Mouse (Mus musculus) liver, embryonic 16.5 days (tissue): ENCODE measurements at regions not wholly inside any gene's neighbourhood (a gene's known extent, or its start where the extent isn't known, plus 50 kb on each side); places are given as distances from the start of the nearest gene placed in this dataset.
"Not testable (repeated sequence)": the region's sequence is repeated elsewhere in the genome, so short reads cannot be mapped to it uniquely, and the experiment has no call there.

Source experiments
- ATAC-seq: fragments of 200-750 bp; cut with Nextera tagmentation; 2 replicates; pipeline ENCODE4 v1.8.0; 2017; ENCODE audit warnings: low read depth, mild to moderate bottlenecking, moderate number of reproducible peaks, moderate library complexity
- H3K27ac ChIP-seq: fragments of 300-500 bp; sonication (generic); 2 replicates; pipeline ENCODE4 v1.5.1; 2014; ENCODE audit warnings: mild to moderate bottlenecking, low read length
- H3K27me3 ChIP-seq: fragments of 300-500 bp; sonication (generic); 2 replicates; pipeline ENCODE4 v1.6.1; 2014; ENCODE audit warnings: low read depth, low read length, mixed read lengths; ENCODE audit not compliant: control insufficient read depth, insufficient read depth
- H3K36me3 ChIP-seq: fragments of 300-500 bp; sonication (generic); 2 replicates; pipeline ENCODE4 v1.6.1; 2014; ENCODE audit warnings: mild to moderate bottlenecking; ENCODE audit not compliant: control insufficient read depth, insufficient read depth
- H3K4me1 ChIP-seq: fragments of 300-500 bp; sonication (generic); 2 replicates; pipeline ENCODE4 v1.6.1; 2014; ENCODE audit warnings: low read depth, low read length, mixed read lengths; ENCODE audit not compliant: control insufficient read depth
- H3K4me2 ChIP-seq: fragments of 300-500 bp; sonication (generic); 2 replicates; pipeline ENCODE4 v1.6.1; 2014; ENCODE audit warnings: low read depth, low read length, mixed read lengths
- H3K4me3 ChIP-seq: fragments of 300-500 bp; sonication (generic); 2 replicates; pipeline ENCODE4 v1.5.1; 2014; ENCODE audit warnings: low read depth, mild to moderate bottlenecking, low read length
- H3K9ac ChIP-seq: fragments of 300-500 bp; sonication (generic); 2 replicates; pipeline ENCODE4 v1.6.1; 2014; ENCODE audit warnings: low read depth, low read length
- H3K9me3 ChIP-seq: fragments of 300-500 bp; sonication (generic); replicated peaks from 2 replicates; pipeline ENCODE4 v1.6.1; 2016; ENCODE audit warnings: low read length; ENCODE audit not compliant: control insufficient read depth
- WGBS: fragments of 180-500 bp; shearing (Covaris S2); extraction: QIAGEN DNeasy Blood & Tissue Kit; methylation state at CpG from one replicate; pipeline ENCODE4 v1.1.7; 2014; ENCODE audit not compliant: insufficient replicate concordance; 5-methylcytosine and 5-hydroxymethylcytosine counted together

GRCm38 (mm10) chr8:20116785-20117184 is 213.6 kb downstream of the Gm31371 start:
- not testable (repeated sequence) for H3K36me3 ChIP-seq, H3K9ac ChIP-seq, H3K27me3 ChIP-seq, H3K4me3 ChIP-seq, H3K27ac ChIP-seq, H3K4me1 ChIP-seq, H3K9me3 ChIP-seq, H3K4me2 ChIP-seq, ATAC-seq
- 51% methylated on average over 2 of the region's 2 CpGs for WGBS

- not testable (repeated sequence) for H3K9me3 ChIP-seq, H3K27ac ChIP-seq, H3K4me2 ChIP-seq, H3K36me3 ChIP-seq, ATAC-seq, H3K9ac ChIP-seq, H3K4me1 ChIP-seq, H3K27me3 ChIP-seq, H3K4me3 ChIP-seq
- WGBS = 61% methylated on average over 4 of the region's 4 CpGs
Measured at GRCm38 (mm10) chr8:20119581-20119980, 216.4 kb downstream of the Gm31371 start.

GRCm38 (mm10) chr8:20120186-20120585 is 217.0 kb downstream of the Gm31371 start:
- H3K27ac ChIP-seq, H3K4me3 ChIP-seq, H3K4me1 ChIP-seq, H3K36me3 ChIP-seq, ATAC-seq, H3K4me2 ChIP-seq, H3K9me3 ChIP-seq, H3K9ac ChIP-seq, H3K27me3 ChIP-seq: not testable (repeated sequence)
- 72% methylated on average over 2 of the region's 2 CpGs for WGBS

- H3K27me3 ChIP-seq, H3K4me1 ChIP-seq, H3K27ac ChIP-seq, H3K4me2 ChIP-seq, H3K4me3 ChIP-seq, ATAC-seq, H3K9me3 ChIP-seq, H3K9ac ChIP-seq, H3K36me3 ChIP-seq: not testable (repeated sequence)
- WGBS = 83% methylated on average over 8 of the region's 11 CpGs
Measured at GRCm38 (mm10) chr8:20121391-20121909, 218.3 kb downstream of the Gm31371 start.

DNA sequence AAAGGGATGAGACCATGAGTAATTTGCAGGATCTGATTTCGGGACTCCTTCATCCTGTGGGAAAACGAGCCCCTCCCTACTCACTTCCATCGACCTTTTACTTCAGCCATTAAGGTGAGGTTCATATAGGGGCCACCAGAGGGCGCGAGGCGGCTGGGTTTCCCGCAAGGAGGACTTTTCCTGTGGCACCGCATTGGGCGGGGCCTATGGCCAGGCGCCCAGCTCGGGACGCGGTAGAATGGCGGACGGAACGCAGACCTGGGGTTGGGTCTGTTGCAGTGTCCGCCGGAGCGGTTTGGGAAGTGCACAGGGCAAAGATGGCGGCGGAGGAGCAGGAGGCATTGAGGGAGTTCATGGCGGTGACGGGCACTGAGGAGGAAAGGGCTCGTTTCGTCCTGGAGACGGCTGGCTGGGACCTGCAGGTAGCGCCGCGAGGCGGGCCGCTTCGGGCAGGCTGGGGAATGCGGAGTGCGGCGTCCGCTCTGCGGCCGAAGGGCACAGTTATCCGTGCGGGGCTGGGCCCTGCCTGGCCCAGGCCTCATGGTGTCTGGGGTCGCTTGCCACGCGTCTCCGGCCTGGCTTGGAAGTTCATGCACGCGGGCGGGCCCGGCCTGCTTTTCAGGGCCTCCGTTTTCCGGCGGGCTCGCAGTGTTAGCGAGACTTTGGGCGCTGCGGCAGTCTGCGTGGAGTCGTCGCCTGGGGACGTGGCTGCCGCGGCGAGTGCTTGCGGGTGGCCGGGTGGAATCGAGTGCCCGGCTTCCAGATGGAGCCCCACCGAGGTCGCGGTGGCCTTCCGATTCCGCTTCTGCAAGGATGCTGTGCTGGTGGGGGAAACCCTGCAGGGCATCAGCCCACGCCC is 219.1 kb downstream of the Gm31371 start:
- peak overlapping the region; percentile 73 for H3K9ac ChIP-seq
- H3K36me3 ChIP-seq, H3K4me1 ChIP-seq, H3K9me3 ChIP-seq, H3K27ac ChIP-seq, H3K27me3 ChIP-seq: not testable (repeated sequence)
- peak; percentile 100 for ATAC-seq
- peak overlapping the region; percentile 37 for H3K4me2 ChIP-seq
- peak overlapping the region; percentile 67 for H3K4me3 ChIP-seq
- 8% methylated on average over 55 of the region's 72 CpGs for WGBS

- H3K36me3 ChIP-seq, H3K4me3 ChIP-seq, ATAC-seq, H3K27ac ChIP-seq, H3K4me2 ChIP-seq, H3K9ac ChIP-seq, H3K27me3 ChIP-seq, H3K9me3 ChIP-seq, H3K4me1 ChIP-seq: not testable (repeated sequence)
- WGBS = 66% methylated on average over 5 of the region's 5 CpGs
Measured at GRCm38 (mm10) chr8:20123545-20123944, 220.4 kb downstream of the Gm31371 start.

- not testable (repeated sequence) for H3K9ac ChIP-seq, H3K36me3 ChIP-seq, H3K4me1 ChIP-seq, H3K27ac ChIP-seq, H3K4me3 ChIP-seq, H3K4me2 ChIP-seq, H3K27me3 ChIP-seq, H3K9me3 ChIP-seq, ATAC-seq
- no CpG with 5 or more reads among the region's 1 CpGs for WGBS
Measured at GRCm38 (mm10) chr8:20135626-20136025, 227.4 kb downstream of the Gm15319 start.

DNA sequence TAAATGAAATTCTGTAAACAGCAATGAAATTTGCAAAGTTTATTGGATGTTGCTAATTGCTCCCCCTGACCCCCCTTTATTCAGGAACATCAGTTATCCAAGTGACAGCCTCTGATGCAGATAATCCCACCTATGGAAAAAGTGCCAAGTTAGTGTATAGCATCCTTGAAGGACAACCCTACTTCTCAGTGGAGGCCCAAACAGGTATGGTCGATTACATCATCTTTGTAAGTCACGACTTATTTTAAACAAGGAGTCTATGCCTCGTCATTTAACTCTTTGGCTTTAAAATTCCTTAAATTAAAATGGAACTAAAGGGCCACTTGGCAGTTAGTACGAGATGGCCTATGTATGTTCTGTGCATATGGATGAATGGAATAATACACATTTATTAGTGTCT is 217.6 kb downstream of the Gm15319 start:
- H3K36me3 ChIP-seq, H3K4me2 ChIP-seq, H3K4me1 ChIP-seq, H3K27me3 ChIP-seq, H3K9ac ChIP-seq, H3K4me3 ChIP-seq, H3K9me3 ChIP-seq, H3K27ac ChIP-seq, ATAC-seq: not testable (repeated sequence)
- WGBS = 70% methylated on average over 4 of the region's 4 CpGs

DNA sequence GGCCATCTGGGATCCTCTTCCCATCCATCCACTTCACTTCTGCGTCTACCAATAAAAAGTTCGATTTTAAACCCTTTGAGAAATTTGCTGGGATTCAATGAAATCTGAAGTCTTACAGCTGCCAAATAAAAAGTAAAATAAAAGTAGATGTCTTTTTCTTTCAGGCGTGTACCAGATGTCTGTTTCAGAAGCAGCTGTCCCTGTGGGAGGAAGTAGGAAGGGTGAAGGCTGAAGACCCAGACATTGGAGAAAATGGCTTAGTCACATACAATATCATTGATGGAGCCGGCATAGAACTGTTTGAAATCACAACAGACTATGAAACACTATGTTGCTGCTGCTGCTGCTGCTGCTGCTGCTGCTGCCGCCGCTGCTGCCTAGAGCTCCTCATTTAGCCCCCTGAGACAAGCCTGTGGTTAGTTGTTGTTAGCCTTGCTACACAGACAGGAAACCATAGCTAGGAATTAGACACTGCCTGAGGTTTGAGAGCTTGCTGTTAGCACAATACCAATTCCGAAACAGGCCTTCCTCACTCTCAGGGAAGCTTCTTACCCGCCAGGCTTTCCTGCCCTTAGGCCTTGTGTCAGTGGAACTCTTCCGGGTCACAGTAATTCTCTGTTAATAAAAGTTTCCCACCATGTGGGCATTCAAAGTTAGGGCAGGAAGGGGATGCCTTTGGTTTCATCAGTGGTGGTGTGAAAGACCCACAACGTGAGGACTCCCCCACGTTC is 211.5 kb downstream of the Gm15319 start:
- H3K36me3 ChIP-seq, ATAC-seq, H3K27ac ChIP-seq, H3K4me3 ChIP-seq, H3K4me2 ChIP-seq, H3K27me3 ChIP-seq, H3K4me1 ChIP-seq, H3K9ac ChIP-seq, H3K9me3 ChIP-seq: not testable (repeated sequence)
- 67% methylated on average over 6 of the region's 11 CpGs for WGBS
